Mouse (Mus musculus) hindbrain, embryonic 12.5 days (tissue): ENCODE results near the gene Ubfd1. TPM values are rescaled to one million over a fixed set of nuclear protein-coding genes. Genes with fewer than 3 reads are reported as not detected.
"Not testable (repeated sequence)": the region's sequence is repeated elsewhere in the genome, so short reads cannot be mapped to it uniquely, and the experiment has no call there.

Experiments
- ATAC-seq: fragments of 200-750 bp; cut with Nextera tagmentation; 2 replicates; pipeline ENCODE4 v1.8.0; 2017; ENCODE audit warnings: moderate TSS enrichment; ENCODE audit not compliant: low FRiP score
- H3K27ac ChIP-seq: fragments of 300-500 bp; sonication (generic); 2 replicates; pipeline ENCODE4 v1.5.1; 2016; ENCODE audit warnings: mild to moderate bottlenecking
- H3K27me3 ChIP-seq: fragments of 300-500 bp; sonication (generic); 2 replicates; pipeline ENCODE4 v1.6.1; 2016; ENCODE audit warnings: mild to moderate bottlenecking
- H3K36me3 ChIP-seq: fragments of 300-500 bp; sonication (generic); 2 replicates; pipeline ENCODE4 v1.6.1; 2016; ENCODE audit warnings: mild to moderate bottlenecking
- H3K4me1 ChIP-seq: fragments of 300-500 bp; sonication (generic); 2 replicates; pipeline ENCODE4 v1.6.1; 2016
- H3K4me2 ChIP-seq: fragments of 300-500 bp; sonication (generic); replicated peaks from 2 replicates; pipeline ENCODE4 v1.6.1; 2016; ENCODE audit warnings: mild to moderate bottlenecking
- H3K4me3 ChIP-seq: fragments of 300-500 bp; sonication (generic); 2 replicates; pipeline ENCODE4 v1.5.1; 2016; ENCODE audit warnings: mild to moderate bottlenecking
- H3K9ac ChIP-seq: fragments of 300-500 bp; sonication (generic); 2 replicates; pipeline ENCODE4 v1.6.1; 2016; ENCODE audit warnings: mild to moderate bottlenecking, moderate library complexity
- H3K9me3 ChIP-seq: fragments of 300-500 bp; sonication (generic); replicated peaks from 2 replicates; pipeline ENCODE4 v1.6.1; 2016; ENCODE audit warnings: mild to moderate bottlenecking
- WGBS: fragments of 180-500 bp; shearing (Covaris S2); methylation state at CpG from one replicate; pipeline ENCODE4 v1.1.7; 2016; 5-methylcytosine and 5-hydroxymethylcytosine counted together
- polyA plus RNA-seq: library from polyadenylated mRNA; unstranded; fragments of >200 nt; fragmentation: Nextera tagmentation; extraction: Ambion mirVana; gene quantifications from 2 replicates; pipeline ENCODE4 v1.2.1, GENCODE M21; 2016

Gene Ubfd1
- polyA plus RNA-seq, 1 experiment from 2014 or later = 97.3 TPM

DNA sequence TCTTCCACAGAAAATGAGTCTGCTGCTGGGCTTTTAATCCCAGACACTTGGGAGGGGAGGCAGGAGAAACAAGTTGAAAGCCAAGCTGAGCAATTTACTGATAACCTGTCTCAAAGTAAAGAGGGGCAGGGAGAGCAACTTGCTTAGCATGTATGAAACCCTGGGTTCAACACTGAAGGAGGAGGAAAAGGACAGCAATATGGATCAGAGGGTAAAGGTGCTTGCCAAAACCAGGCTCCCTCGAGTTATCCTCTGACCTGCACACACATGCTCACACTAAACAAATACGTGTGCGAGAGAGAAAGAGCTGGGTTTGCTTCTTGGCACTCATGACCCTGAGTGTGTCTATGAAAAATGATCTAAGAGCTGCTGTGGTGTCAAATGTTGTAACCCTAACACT is 31.0 kb downstream of the Ubfd1 start:
- Histone ChIP-seq H3K4me3 (no peak overlapping the region), H3K27ac (no peak overlapping the region), H3K27me3 (no peaks in the 10 kb centered on the region), H3K4me2 (no peak overlapping the region), H3K36me3 (peaks cover 50% of the 10 kb centered on the region), H3K9ac (no peak overlapping the region), H3K4me1 (peaks cover 13% of the 10 kb centered on the region), H3K9me3 (no peaks in the 10 kb centered on the region)
- 95% methylated on average over 3 of the region's 3 CpGs for WGBS
- no peak for ATAC-seq

DNA sequence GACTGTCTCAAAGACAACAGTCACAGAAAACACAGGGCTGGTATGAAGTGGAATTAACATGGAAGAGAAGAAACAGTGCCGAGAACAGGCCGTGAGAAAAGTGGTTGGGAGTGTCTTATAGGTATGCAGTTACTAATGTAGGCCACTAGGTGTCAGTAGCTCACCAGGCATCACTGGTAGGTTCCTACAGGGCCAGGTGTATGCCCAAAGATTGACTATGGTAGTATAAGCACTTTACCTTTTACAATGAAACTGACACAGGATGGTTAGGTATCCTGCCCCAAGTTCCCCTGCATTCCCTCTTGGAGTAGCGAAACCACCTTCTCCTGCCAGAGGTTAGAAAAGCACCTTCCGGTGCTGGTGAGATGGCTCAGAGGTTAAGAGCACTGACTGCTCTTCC is 32.2 kb downstream of the Ubfd1 start:
- Histone ChIP-seq H3K4me2 (no peak overlapping the region), H3K4me3 (no peak overlapping the region), H3K36me3 (peaks cover 41% of the 10 kb centered on the region), H3K9ac (no peak overlapping the region), H3K27ac (no peak overlapping the region), H3K27me3 (no peaks in the 10 kb centered on the region), H3K9me3 (no peaks in the 10 kb centered on the region), H3K4me1 (peaks cover 13% of the 10 kb centered on the region)
- 67% methylated on average over 4 of the region's 4 CpGs for WGBS
- no peak for ATAC-seq

DNA sequence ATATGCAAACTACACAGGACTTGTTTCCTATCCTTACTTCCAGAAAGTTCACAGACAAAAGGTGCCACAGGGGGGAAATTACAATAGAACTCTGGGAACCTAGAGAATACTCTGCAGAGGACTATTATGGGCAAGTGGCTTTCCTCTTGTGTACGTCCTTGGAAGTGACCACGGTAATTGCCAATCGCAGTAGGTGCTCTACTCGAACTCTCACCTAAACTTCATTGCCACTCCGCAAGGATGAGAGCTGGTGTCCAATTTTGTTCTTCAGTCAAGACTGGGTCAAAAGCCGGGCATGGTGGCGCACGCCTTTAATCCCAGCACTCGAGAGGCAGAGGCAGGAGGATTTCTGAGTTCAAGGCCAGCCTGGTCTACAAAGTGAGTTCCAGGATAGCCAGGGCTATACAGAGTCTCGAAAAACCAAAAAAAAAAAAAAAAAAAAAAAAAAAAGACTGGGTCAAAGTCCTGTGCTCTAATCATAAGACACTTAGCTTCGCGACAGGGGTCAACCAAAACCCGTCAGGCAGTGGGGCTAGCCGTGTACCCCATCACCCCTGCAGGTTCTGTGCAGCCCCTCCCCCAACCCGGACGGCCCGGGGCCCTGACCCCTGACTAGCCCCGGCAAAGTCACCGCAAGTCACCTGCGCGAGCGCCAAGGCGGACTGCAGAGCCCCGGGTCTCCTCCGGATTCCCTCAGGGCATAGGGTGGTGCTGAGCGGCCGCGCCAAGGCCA is 34.2 kb downstream of the Ubfd1 start:
- Histone ChIP-seq H3K4me2 (peak overlapping the region; percentile 72), H3K4me3 (peak overlapping the region; percentile 74), H3K27ac (peak overlapping the region; percentile 57; the same call in 1 of the 2 replicates), H3K4me1 (peaks cover 13% of the 10 kb centered on the region), H3K9ac (peak overlapping the region; percentile 90), H3K36me3 (peaks cover 23% of the 10 kb centered on the region)
- H3K27me3 ChIP-seq, H3K9me3 ChIP-seq: not testable (repeated sequence)
- ATAC-seq = peak; percentile 82
- WGBS = 10% methylated on average over 25 of the region's 28 CpGs

DNA sequence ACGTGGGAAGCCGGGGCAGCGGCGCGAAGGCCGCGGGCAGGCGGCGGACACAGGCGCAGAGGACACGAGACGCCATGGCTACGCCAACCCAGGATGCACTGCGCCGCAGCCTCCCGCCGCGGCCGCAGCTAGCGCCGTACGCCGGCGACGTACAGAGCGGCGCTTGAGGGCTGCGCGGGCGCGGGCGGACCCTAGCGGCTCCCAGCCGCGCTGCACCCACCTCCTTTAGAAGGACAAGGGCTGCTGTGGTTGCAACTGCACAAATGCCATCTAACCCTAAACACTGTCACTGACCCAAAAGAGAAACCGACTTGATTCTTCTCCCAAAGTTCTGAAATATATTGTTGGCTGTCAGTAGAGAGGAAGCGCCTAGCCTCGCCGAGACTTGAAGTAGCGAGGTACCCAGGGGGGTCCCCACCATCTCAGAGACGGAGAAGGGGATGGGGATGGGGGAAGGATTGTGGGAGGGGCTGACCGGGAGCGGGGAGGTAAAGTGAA is 34.8 kb downstream of the Ubfd1 start, which contains the start of gene Ndufab1:
Gene Ndufab1, minus strand, starts transcription at position 140 of the 498 bp plus-strand sequence.
- H3K4me1 ChIP-seq = peaks cover 13% of the 10 kb centered on the region
- H3K36me3 ChIP-seq = peaks cover 17% of the 10 kb centered on the region
- H3K9ac ChIP-seq = peak within 1 kb of the TSS; percentile 90
- H3K27me3 ChIP-seq = no peaks in the 10 kb centered on the region
- under 1% methylated on average over 39 of the region's 43 CpGs for WGBS
- H3K4me3 ChIP-seq = peak within 1 kb of the TSS; percentile 74
- peak within 1 kb of the TSS; percentile 57 for H3K27ac ChIP-seq
- H3K4me2 ChIP-seq = peak within 1 kb of the TSS; percentile 72
- H3K9me3 ChIP-seq = no peaks in the 10 kb centered on the region
- peak; percentile 97 for ATAC-seq

DNA sequence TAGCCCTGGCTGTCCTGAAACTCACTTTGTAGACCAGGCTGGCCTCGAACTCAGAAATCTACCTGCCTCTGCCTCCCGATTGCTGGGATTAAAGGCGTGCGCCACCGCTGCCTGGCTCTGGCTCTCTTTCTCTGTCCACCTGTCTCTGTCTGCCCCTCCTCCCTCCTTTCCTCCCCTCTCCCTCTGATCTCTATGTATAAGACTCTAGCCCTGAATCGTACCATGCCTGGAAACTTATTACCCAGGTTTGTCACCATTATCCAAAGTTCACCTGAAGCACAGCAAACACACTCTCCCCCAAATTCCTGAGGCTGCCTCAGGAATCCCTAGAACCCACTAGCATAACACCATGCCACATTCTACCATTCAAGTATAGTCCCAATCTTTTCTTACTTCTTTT is 41.2 kb downstream of the Ubfd1 start:
- no peak overlapping the region for H3K4me3 ChIP-seq
- H3K36me3 ChIP-seq = peaks cover 23% of the 10 kb centered on the region
- H3K27me3 ChIP-seq = no peaks in the 10 kb centered on the region
- H3K27ac ChIP-seq = no peak overlapping the region
- ATAC-seq = no peak
- no peak overlapping the region for H3K4me2 ChIP-seq
- H3K9ac ChIP-seq = no peak overlapping the region
- H3K9me3 ChIP-seq = no peaks in the 10 kb centered on the region
- WGBS = 93% methylated on average over 6 of the region's 6 CpGs
- no peaks in the 10 kb centered on the region for H3K4me1 ChIP-seq

DNA sequence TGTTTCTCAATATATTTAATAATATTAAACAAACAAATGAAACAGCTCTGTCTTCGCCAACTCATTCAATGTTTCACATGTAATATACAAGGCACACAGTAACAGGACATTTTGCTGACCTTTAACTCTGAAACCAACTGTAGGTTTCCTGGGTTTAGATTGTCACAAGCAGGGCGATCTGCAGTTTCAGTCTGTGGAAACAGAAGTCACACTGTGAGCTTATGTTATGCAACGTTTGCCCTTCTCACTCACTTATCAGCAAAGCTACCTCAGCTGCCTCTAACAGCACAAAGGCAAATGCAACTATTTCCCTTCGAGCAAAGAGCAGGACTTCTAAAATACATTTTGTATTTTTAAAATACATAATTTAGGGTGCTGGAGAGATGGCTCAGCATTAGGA is 56.5 kb downstream of the Ubfd1 start:
- 89% methylated on average over 4 of the region's 4 CpGs for WGBS

DNA sequence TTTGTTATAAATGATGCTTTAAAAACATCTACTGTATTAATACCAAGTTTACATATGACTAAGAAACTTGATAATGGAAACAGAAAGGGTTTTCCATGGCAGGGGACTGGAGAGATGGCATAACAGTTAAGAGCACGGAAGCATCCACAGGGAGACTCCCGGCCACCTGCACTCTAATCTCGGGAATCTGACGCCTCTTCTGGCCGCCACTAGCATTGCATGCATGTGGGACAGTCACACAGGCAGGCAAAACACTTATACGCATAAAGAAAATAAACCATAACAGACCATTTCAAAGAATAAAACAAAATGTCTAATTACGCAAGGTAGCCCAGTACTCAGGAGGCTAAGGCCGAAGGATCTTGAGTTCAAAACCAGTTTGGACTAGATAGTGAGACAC is 58.7 kb downstream of the Ubfd1 start:
- Histone ChIP-seq H3K27me3 (no peaks in the 10 kb centered on the region), H3K9ac (no peak overlapping the region), H3K4me3 (no peak overlapping the region), H3K27ac (no peak overlapping the region), H3K9me3 (no peaks in the 10 kb centered on the region), H3K4me1 (no peaks in the 10 kb centered on the region), H3K4me2 (no peak overlapping the region), H3K36me3 (peaks cover 52% of the 10 kb centered on the region)
- 81% methylated on average over 8 of the region's 8 CpGs for WGBS
- ATAC-seq = no peak

More for the DNA sequence above, 56.5 kb downstream of the Ubfd1 start:
- Histone ChIP-seq H3K27me3 (no peaks in the 10 kb centered on the region), H3K4me3 (no peak overlapping the region), H3K9ac (no peak overlapping the region), H3K36me3 (peaks cover 58% of the 10 kb centered on the region), H3K27ac (no peak overlapping the region), H3K9me3 (no peaks in the 10 kb centered on the region), H3K4me1 (no peaks in the 10 kb centered on the region), H3K4me2 (no peak overlapping the region)
- no peak for ATAC-seq

DNA sequence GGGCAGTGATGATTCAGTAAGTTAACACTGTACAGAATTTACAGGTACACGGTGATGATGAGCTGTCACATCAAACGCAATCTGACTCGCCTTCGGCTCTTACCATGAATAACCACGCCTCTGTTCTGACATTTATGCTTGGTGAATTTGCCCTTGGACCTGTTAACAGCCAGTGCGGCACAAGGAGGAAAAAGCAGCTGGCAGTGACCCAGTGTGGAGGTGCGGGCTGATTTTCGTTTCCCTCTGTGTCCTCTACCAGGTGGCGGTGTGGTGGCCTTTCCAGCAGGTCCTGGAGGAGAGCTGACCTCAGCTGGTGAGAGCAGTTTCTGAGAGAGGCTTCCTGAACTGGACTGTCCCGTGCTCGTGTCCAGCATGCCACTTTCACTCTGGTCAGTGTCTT is 60.0 kb downstream of the Ubfd1 start:
- H3K4me2 ChIP-seq = no peak overlapping the region
- WGBS = 95% methylated on average over 11 of the region's 11 CpGs
- ATAC-seq = no peak
- no peaks in the 10 kb centered on the region for H3K27me3 ChIP-seq
- no peak overlapping the region for H3K27ac ChIP-seq
- H3K4me1 ChIP-seq = no peaks in the 10 kb centered on the region
- H3K36me3 ChIP-seq = peaks cover 45% of the 10 kb centered on the region
- H3K4me3 ChIP-seq = no peak overlapping the region
- no peak overlapping the region for H3K9ac ChIP-seq
- no peaks in the 10 kb centered on the region for H3K9me3 ChIP-seq

Other genes starting within 250 kb of the Ubfd1 start
- 0.14 and 0.21 TPM in 2 replicates for gene Scnn1b, start 202.1 kb upstream of the Ubfd1 start, polyA plus RNA-seq
- 21.1 and 22.4 TPM in 2 replicates for gene Cog7, start 85.5 kb upstream of the Ubfd1 start, polyA plus RNA-seq
- 81.6 and 87.7 TPM in 2 replicates for gene Gga2, start 46.0 kb upstream of the Ubfd1 start, polyA plus RNA-seq
- gene Ears2, start 88 bp downstream of the Ubfd1 start, polyA plus RNA-seq = 12.7 and 13.5 TPM in 2 replicates
- 511 and 556 TPM in 2 replicates for gene Ndufab1, start 34.7 kb downstream of the Ubfd1 start, polyA plus RNA-seq
- 13.3 and 13.5 TPM in 2 replicates for gene Palb2, start 65.8 kb downstream of the Ubfd1 start, polyA plus RNA-seq
- gene Dctn5, start 65.9 kb downstream of the Ubfd1 start, polyA plus RNA-seq = 124 and 135 TPM in 2 replicates
- 89.9 and 95.2 TPM in 2 replicates for gene Plk1, start 92.3 kb downstream of the Ubfd1 start, polyA plus RNA-seq
- 0.40 and 0.56 TPM in 2 replicates for gene Ern2, start 119.0 kb downstream of the Ubfd1 start, polyA plus RNA-seq
- gene Chp2, start 152.3 kb downstream of the Ubfd1 start, polyA plus RNA-seq = 0.28 TPM in 1 of 2 replicates, not detected in the other
- gene Prkcb, start 221.6 kb downstream of the Ubfd1 start, polyA plus RNA-seq = 32.5 and 34.1 TPM in 2 replicates